Mouse (Mus musculus) midbrain, postnatal 0 days (tissue): ENCODE results near the gene Rab3d. TPM values are rescaled to one million over a fixed set of nuclear protein-coding genes. Genes with fewer than 3 reads are reported as not detected.
A peak's percentile ranks its signal among the peaks of the same experiment; 100 is the strongest.

Experiments used
- ATAC-seq: fragments of 200-750 bp; cut with Nextera tagmentation; 2 replicates; pipeline ENCODE4 v1.8.0; 2017; ENCODE audit warnings: moderate number of reproducible peaks, mild to moderate bottlenecking, moderate TSS enrichment, moderate library complexity; ENCODE audit not compliant: low FRiP score
- DNase-seq: peaks from one replicate; pipeline ENCODE4 v3.0.0-alpha.2; 2015; ENCODE audit warnings: low spot score
- H3K27ac ChIP-seq: fragments of 300-500 bp; sonication (generic); 2 replicates; pipeline ENCODE4 v1.5.1; 2014; ENCODE audit warnings: low read depth, mild to moderate bottlenecking, low read length, mixed read lengths
- H3K27me3 ChIP-seq: fragments of 300-500 bp; sonication (generic); 2 replicates; pipeline ENCODE4 v1.6.1; 2014; ENCODE audit warnings: low read length, control low read depth, mixed read lengths; ENCODE audit not compliant: insufficient read depth
- H3K36me3 ChIP-seq: fragments of 300-500 bp; sonication (generic); 2 replicates; pipeline ENCODE4 v1.6.1; 2014; ENCODE audit warnings: low read length, control low read depth, mixed read lengths; ENCODE audit not compliant: insufficient read depth
- H3K4me1 ChIP-seq: fragments of 300-500 bp; sonication (generic); 2 replicates; pipeline ENCODE4 v1.6.1; 2014; ENCODE audit warnings: mild to moderate bottlenecking, control low read depth, antibody characterized with exemption, low read length, mixed read lengths; ENCODE audit not compliant: insufficient read depth
- H3K4me2 ChIP-seq: fragments of 300-500 bp; sonication (generic); 2 replicates; pipeline ENCODE4 v1.6.1; 2014; ENCODE audit warnings: low read depth, mild to moderate bottlenecking, low read length, mixed read lengths; ENCODE audit not compliant: poor library complexity, severe bottlenecking
- H3K4me3 ChIP-seq: fragments of 300-500 bp; sonication (generic); 2 replicates; pipeline ENCODE4 v1.5.1; 2014; ENCODE audit warnings: low read depth, mild to moderate bottlenecking, low read length, moderate library complexity
- H3K9ac ChIP-seq: fragments of 300-500 bp; sonication (generic); replicated peaks from 2 replicates; pipeline ENCODE4 v1.6.1; 2014; ENCODE audit warnings: mild to moderate bottlenecking, low read length, moderate library complexity, mixed read lengths; ENCODE audit not compliant: poor library complexity, severe bottlenecking
- H3K9me3 ChIP-seq: fragments of 300-500 bp; sonication (generic); 2 replicates; pipeline ENCODE4 v1.6.1; 2016; ENCODE audit warnings: low read length, control low read depth
- CTCF ChIP-seq: IDR thresholded peaks from 2 replicates; pipeline ENCODE4 v1.5.1; 2016; ENCODE audit warnings: antibody characterized with exemption, mild to moderate bottlenecking
- WGBS: fragments of 180-500 bp; shearing (Covaris S2); extraction: QIAGEN DNeasy Blood & Tissue Kit; methylation state at CpG from one replicate; pipeline ENCODE4 v1.1.7; 2014; 5-methylcytosine and 5-hydroxymethylcytosine counted together
- polyA plus RNA-seq: library from polyadenylated mRNA; unstranded; fragments of >200 nt; fragmentation: Nextera tagmentation; extraction: Ambion mirVana; gene quantifications from 2 replicates; pipeline ENCODE4 v1.2.1, GENCODE M21; 2015
- total RNA-seq: library from RNA; depleted of rRNA; stranded (reverse); fragments of >200 nt; gene quantifications from 2 replicates; pipeline ENCODE4 v1.2.3, GENCODE M21; 2014

The Rab3d gene
- total and polyA plus RNA-seq, 2 experiments from 2014 or later: 17.4 to 26.0 TPM

- Histone ChIP-seq H3K4me3 (peak within 1 kb of the TSS; percentile 75), H3K4me2 (peak within 1 kb of the TSS; percentile 65), H3K9ac (peak within 1 kb of the TSS; percentile 94), H3K27me3 (no peaks in the 10 kb centered on the region), H3K9me3 (no peaks in the 10 kb centered on the region), H3K36me3 (peaks cover 18% of the 10 kb centered on the region), H3K4me1 (peaks cover 6% of the 10 kb centered on the region; the same call in 1 of the 2 replicates), H3K27ac (peak within 1 kb of the TSS; percentile 87)
- peak; percentile 92 for ATAC-seq
- DNase-seq: peak; percentile 99
- TF ChIP-seq CTCF: peak; percentile 17; the same call in 1 of the 2 replicates
- 2% methylated on average over 41 of the region's 43 CpGs for WGBS
Measured at GRCm38 (mm10) chr9:21936692-21937570, 18.9 kb upstream of the Rab3d start, which contains the start of gene Plppr2. Gene Plppr2, plus strand, starts transcription at chr9:21937033.

GRCm38 (mm10) chr9:21935466-21936131 is 17.6 kb upstream of the Rab3d start:
- whole genome bisulfite sequencing: 86% methylated on average over 7 of the region's 7 CpGs
- no peaks in the 10 kb centered on the region for H3K9me3 ChIP-seq

GRCm38 (mm10) chr9:21934021-21934420 is 16.0 kb upstream of the Rab3d start:
- Histone ChIP-seq H3K4me3 (no peak overlapping the region), H3K27ac (no peak overlapping the region), H3K4me2 (no peak overlapping the region), H3K4me1 (peaks cover 6% of the 10 kb centered on the region; the same call in 1 of the 2 replicates), H3K9ac (no peak overlapping the region), H3K36me3 (no peaks in the 10 kb centered on the region), H3K9me3 (no peaks in the 10 kb centered on the region), H3K27me3 (no peaks in the 10 kb centered on the region)
- ATAC-seq (no peak), DNase-seq (no peak)
- WGBS: 89% methylated on average over 12 of the region's 12 CpGs
- TF ChIP-seq CTCF: no peak

More at GRCm38 (mm10) chr9:21935466-21936131, 17.6 kb upstream of the Rab3d start:
- H3K4me1 ChIP-seq: peaks cover 6% of the 10 kb centered on the region; the same call in 1 of the 2 replicates
- H3K4me3 ChIP-seq: peak overlapping the region; percentile 75; the same call in 1 of the 2 replicates
- 0 out of 2 replicates have a peak overlapping the region, but pooled peaks have one; percentile 94 for H3K9ac ChIP-seq
- no peak overlapping the region for H3K4me2 ChIP-seq
- no peak for DNase-seq
- H3K36me3 ChIP-seq: peaks cover 8% of the 10 kb centered on the region
- peak overlapping the region; percentile 87; the same call in 1 of the 2 replicates for H3K27ac ChIP-seq
- no peak for TF ChIP-seq CTCF
- ATAC-seq: no peak
- no peaks in the 10 kb centered on the region for H3K27me3 ChIP-seq

GRCm38 (mm10) chr9:21932445-21933137 is 14.6 kb upstream of the Rab3d start:
- Histone ChIP-seq H3K27ac (no peak overlapping the region), H3K27me3 (no peaks in the 10 kb centered on the region), H3K9ac (no peak overlapping the region), H3K4me3 (no peak overlapping the region), H3K4me2 (no peak overlapping the region), H3K4me1 (no peaks in the 10 kb centered on the region), H3K36me3 (no peaks in the 10 kb centered on the region), H3K9me3 (no peaks in the 10 kb centered on the region)
- 56% methylated on average over 12 of the region's 12 CpGs for WGBS
- no peak for TF ChIP-seq CTCF
- ATAC-seq (no peak), DNase-seq (no peak)

- no peak for TF ChIP-seq CTCF
- H3K27ac ChIP-seq: no peak overlapping the region
- 62% methylated on average over 2 of the region's 2 CpGs for WGBS
- H3K4me2 ChIP-seq: no peak overlapping the region
- no peak overlapping the region for H3K4me3 ChIP-seq
- H3K4me1 ChIP-seq: no peaks in the 10 kb centered on the region
- DNase-seq (no peak), ATAC-seq (no peak)
- no peaks in the 10 kb centered on the region for H3K9me3 ChIP-seq
- H3K27me3 ChIP-seq: no peaks in the 10 kb centered on the region
- H3K36me3 ChIP-seq: no peaks in the 10 kb centered on the region
- no peak overlapping the region for H3K9ac ChIP-seq
Measured at GRCm38 (mm10) chr9:21932006-21932405, 14.0 kb upstream of the Rab3d start.
